Mouse (Mus musculus) WW6 (cell line): Measurements from ENCODE around the gene Miip.

Experiments used
- DNase-seq: peaks from one replicate; pipeline ENCODE4 v3.0.0-alpha.2; 2013; ENCODE audit warnings: low read depth, low spot score

Miip gene

GRCm38 (mm10) chr4:147868450-147869031, at the start of gene Miip, which contains the start of gene Fv1:
Gene Miip (minus strand): TSS chr4:147868816.
Gene Fv1 (plus strand): TSS chr4:147868979.
- peak; percentile 93 for DNase-seq

GRCm38 (mm10) chr4:147909486-147909885, 40.9 kb upstream of the Miip start:
- no peak for DNase-seq

DNA sequence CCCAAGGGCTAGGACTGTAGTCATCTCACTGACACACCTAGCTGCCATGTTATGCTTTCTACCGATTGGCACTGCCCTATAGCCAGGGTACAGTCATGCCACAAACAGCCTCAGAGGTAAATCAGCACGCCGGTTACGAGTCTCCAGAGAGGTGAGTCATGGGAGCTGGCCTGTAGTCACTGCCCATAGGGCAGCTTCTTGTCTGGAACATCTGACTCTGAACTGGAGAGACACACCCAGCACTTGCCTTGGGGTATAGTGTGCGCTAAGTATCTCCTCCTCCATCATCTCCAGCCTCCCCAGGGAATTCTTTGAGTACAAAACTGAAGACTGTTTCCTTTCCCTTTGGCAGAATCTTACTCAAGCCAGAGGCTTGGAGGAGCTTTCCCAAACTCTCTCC, 37.6 kb upstream of the Miip start:
- no peak for DNase-seq

DNA sequence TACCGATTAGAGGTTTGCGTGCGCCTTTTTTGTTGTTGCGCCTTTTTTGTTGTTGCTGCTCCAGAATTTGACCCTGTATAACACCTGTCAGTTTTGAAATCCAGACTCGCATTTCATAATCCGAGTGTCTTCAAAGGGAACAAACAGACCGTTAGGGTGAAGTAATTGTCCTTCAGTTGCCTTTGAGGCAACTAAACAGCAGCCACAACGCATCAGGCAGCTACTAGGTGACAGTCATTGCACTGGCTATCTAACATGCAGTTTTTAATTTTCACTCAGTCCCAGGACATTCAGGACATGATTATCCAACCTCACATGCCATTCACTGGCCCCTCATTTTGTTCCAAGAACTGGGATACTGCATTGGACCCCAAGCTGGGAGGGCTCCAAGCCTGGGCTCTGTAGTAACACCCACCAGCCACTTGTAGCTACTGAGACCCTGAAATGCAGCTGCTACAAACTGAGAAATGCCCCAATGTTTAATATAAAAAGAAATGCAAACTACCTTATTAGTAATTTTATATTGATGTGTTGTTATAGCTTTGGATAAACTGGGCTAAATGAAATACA, 36.6 kb upstream of the Miip start:
- DNase-seq, result no peak

DNA sequence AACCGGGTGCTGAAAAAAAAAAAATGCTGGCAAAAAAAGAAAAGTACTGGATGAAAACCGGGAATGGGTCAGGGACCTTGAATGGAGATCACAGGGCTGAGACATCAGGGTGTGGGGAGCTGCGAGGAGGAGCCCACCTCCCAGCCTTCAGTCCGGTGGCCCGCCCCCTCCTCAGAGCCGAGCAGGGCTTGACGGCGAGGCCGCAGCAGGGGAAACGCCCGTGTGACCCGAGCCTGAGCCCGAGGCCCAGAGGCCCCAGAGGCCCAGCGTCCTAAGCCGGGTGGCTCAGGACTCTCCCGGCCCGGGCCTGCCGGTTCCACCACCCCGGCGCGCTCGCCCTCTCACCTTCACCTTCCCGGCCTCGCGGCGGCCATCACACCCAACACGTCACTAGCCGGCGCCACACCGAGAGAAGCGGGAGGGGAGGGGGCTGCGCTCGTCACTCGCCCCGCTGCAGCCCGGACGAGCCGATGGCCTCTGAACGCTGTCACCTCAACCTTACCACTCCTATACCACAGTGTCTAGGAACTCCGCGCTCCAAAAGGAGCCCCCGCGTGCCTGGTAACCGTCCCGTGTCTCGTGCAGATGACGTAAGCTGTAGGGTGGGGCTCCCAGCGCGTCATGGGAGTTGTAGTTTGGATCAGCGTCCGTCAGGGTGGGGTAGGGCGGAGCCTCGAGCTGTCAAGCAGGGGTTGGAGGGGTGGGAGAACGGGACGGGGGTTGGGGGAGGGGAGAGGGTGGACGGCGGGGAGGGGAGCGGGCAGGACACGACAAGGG, 35.9 kb upstream of the Miip start, which contains the start of gene Mfn2:
TSS of gene Mfn2 (minus strand) at position 392 of the 777 bp plus-strand sequence.
- peak; percentile 63 for DNase-seq

GRCm38 (mm10) chr4:147903601-147904000, 35.0 kb upstream of the Miip start:
- DNase-seq, result no peak

GRCm38 (mm10) chr4:147902906-147903500, 34.4 kb upstream of the Miip start:
- DNase-seq, result no peak

DNA sequence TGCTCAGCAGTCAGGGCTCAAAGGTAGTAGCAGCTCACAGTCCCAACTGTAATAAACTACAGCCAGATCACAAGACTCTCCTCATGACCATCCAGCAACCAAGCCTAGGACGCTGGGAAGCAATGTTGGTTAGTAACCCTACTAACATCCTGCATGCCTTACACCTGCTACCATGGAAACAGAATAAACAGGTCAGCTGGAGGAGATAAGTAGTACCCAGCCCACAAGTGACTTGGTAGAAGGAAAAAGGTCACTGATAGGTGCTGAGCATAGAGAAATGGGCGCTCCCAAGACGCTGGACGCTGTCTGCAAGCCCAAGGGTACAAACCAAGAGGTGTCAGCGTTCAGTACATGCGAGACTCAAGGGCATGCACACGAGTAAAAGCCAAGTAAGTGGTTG, 31.8 kb upstream of the Miip start:
- no peak for DNase-seq

- no peak for DNase-seq
Observed at GRCm38 (mm10) chr4:147897348-147897747, 28.7 kb upstream of the Miip start.

- DNase-seq, result no peak
Observed at GRCm38 (mm10) chr4:147896411-147896810, 27.8 kb upstream of the Miip start.

DNA sequence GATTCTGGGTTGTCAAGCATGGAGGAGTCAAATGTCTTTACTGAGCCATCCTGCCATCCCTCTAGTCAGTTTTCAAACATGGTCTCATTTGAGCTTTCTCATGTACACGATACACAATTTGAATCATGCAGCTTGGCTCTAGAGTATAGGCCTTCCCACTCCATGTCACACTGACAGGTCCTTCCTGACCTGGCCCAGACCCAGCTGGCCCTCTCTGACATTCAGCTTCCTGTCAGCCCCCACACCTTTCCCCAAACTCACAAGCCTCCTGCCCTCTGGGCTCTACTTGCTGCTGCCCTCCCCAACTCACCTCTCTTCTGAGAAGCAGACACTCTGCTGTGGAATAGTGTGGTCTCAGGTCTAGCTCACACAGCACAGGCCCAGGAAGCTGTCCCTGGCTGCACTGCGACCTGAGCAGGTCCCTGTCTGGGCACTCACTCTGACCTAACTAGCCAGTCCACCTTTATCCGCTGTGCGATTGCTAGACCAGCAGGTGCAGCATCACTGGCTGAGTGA, 27.3 kb upstream of the Miip start:
- no peak for DNase-seq

DNA sequence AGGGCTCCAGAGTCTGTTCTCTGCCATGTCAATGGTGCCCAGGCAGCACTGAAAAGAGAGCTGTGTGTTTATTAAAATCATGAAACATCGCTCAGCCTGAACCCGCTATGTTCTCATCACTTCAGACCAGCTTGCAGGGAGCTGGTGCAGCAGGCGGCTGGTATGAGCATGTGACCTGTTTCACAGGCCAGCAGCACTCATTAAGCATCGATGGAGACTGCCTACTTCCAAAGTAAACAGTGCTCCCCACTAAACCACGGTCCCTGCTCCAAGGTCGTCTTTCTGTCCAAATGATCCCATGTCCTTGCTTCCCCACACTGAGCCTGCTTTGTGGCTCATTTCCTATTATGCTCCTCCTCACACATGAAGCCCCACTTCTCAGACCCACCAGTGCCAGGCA, 21.7 kb upstream of the Miip start:
- no peak for DNase-seq

DNA sequence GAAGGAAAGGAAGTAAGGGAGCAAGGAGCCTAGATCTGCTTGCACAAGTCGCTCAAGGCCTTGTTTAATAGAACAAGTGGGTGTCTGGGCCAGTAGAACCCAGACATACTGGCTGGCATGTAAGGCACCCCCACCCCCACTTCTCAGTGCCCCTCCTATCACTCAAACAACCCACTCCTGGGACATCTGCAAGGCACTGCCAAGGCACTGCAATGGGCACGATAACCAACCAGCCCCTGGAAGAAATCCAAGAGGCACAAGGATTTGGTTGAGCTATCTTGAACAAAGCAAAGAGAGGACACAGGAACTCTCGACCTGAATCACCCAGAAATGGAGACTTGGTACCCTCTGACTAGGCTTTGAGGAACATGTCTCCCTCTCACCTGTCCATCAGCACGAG, 19.6 kb upstream of the Miip start:
- DNase-seq, result no peak

GRCm38 (mm10) chr4:147887277-147887676, 18.7 kb upstream of the Miip start:
- DNase-seq, result no peak

GRCm38 (mm10) chr4:147886158-147886557, 17.5 kb upstream of the Miip start:
- DNase-seq, result no peak

- no peak for DNase-seq
Observed at GRCm38 (mm10) chr4:147884138-147884537, 15.5 kb upstream of the Miip start.

DNA sequence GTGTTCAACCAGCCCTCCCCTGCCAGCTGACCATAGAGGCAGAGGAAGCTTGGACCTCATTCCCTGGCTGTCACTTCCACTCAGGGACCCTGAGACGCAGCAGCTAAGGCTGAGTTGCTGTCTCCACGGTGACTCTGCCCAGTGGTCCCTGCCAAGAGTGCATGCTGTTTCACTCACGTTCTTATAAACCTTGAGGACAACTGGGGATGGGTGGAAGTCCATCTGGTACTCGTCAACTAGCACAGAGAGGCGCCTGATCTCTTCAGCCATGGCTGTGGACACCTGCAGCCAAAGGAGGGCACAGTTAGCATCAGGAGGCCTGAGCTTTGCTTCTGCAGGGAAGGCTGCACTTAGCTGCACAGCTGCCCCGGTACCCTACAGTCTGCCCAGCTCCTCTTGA, 14.4 kb upstream of the Miip start:
- no peak for DNase-seq

DNA sequence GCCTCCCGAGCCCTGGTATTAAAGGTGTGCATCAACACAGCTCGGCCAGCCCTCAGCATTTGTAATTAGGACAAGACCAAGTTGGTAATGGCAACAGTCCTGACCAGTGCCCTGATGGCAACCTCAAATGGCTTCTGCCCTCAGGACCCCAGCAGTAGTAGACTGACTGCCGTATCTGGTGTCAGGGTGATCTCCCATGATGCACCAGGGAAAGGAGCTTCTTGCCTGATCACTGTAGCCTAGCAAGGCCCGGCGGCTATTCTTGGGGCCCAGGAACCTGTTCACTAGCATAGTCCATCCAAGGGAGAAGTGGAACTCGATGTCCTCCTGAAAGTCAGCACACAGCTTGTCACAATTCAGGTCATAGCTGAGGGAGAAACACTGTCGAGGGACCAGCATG, 13.2 kb upstream of the Miip start:
- DNase-seq, result no peak

DNA sequence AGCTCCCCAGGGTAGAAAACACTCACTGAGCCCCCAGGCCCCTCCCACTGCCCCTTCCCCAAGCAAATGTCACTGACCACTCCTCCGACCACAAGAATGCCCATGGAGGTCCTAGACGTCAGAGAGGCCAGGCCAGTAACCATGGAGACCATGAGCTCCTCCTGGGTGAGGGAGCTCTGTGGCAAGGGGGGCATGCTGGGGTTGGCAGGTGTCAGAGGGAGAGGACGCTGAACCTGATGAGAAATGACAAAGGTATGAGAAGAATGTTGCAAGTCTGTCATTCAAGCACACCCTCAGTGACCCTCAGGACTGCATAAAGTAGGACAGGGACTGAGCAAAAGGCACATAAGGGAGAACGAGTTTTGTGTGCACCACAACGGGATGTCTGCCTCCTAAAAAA, 11.2 kb upstream of the Miip start:
- no peak for DNase-seq

- no peak for DNase-seq
Observed at GRCm38 (mm10) chr4:147879456-147879855, 10.8 kb upstream of the Miip start.

DNA sequence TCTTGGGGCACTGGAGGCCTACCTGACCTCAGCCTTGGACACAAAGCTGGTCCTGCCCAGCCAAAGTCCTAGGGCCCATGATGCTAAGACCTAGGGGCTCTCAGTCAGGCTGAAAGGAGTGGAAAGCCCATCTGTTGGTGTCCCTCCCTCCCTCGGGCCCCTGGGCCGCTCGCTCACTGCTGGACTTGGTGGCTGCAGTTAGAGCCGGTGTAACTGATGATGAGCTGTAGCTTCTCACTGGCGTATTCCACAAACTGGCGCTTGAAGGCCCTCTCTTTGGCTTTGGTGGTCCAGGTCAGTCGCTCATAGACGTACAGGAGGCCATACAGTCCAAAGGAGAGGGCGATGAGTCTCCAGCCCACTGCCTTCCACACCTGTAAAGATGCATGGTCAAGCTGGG, 9.9 kb upstream of the Miip start:
- DNase-seq, result no peak

DNA sequence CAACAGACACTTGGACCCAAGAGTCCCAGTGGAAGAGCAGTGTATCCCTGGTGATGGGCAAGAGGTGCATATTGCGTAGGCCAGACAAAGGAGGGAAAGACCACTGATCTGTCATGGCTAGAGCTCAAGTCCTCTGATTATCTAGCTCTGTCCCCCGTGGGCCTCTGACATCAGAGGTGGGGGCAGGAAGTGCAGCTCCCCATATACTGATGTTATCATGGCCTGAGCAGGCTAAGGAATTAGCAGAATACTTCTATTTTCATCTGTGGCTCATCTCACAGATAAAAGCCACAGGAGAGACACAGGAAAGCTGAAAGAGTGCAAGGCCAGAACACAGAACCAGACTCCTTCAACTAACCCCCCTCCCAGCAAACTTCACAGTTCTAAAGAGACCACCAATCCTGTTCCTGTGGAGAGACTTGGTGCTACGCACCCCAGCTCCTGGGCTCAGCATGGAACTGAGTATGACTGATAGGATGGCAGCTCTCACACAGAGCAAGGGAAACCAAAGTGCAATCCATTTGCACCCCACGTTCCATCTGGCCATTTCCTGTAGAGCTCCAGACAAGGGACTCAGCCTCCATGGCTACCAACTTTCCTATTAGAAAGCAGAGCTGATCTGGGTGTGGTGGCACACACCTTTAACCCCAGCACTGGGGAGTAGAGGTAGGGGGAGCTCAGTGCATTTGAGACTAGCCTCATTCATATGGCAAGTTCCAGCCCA, 7.4 kb upstream of the Miip start:
- DNase-seq, result no peak
